Mouse (Mus musculus) left cerebral cortex, postnatal 10 days (tissue): ENCODE measurements around the gene Defb46. TPM values are rescaled to one million over a fixed set of nuclear protein-coding genes. Genes with fewer than 3 reads are reported as not detected.

Experiments
- DNase-seq, 2 experiments: peaks; one replicate each; pipeline ENCODE4 v3.0.0; 2021 to 2022; ENCODE audit warnings: low spot score in 2 of 2, mixed read lengths in 1 of 2; ENCODE audit errors: extremely low spot score in 1 of 2
- intact Hi-C: fragments of 180-260 bp; cut with DNase I; formaldehyde crosslinking; loops from one replicate; pipeline ENCODE4 v1.15.1; 2025
- total RNA-seq, 2 experiments: library from RNA; stranded (reverse); gene quantifications; 2 replicates each; pipeline ENCODE4 v1.2.3; 2021

Gene Defb46
- not detected for total RNA-seq

DNA sequence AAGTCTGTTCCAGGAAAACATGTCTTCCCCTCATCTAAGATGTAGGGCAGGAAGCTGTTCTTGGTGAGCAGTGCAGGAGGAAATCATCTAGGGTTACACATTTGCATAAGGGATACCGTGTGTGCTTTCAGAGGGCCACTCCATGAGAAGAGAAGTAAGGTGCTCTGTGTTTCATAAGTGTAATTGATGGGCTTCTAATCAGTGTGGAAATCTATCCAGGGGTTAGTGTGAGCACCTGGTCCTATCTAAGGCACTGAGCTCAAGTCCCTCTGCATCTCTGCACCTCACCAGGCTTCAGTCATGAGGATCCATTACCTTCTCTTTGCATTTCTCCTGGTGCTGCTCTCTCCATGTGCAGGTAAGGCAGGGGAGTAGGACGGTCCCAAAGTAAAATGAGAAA is at the start of gene Defb46:
Gene Defb46, plus strand, starts transcription at position 301 of the 400 bp plus-strand sequence.
- DNase-seq: no peak
- intact Hi-C loops: no loop called here

DNA sequence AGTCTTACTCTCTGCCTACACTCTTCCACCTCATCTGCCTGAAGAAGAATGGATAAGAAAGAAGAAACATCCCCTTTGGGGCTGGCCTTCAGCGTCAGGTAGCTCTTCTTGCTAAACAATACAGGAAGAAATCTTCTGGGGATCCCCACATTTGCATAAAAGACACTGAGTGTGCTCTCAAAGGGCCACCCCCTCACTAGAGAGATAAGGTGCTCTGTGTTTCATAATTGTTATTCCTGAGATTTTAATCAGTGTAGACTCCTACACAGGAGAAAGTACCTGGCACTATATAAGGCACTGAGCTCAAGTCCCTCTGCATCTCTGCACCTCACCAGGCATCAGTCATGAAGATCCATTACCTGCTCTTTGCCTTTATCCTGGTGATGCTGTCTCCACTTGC is 14.6 kb upstream of the Defb46 start, which contains the start of gene Defb6:
Gene Defb6, plus strand, starts transcription at position 318 of the 400 bp plus-strand sequence.
- intact Hi-C loops: no loop called here
- no peak for DNase-seq

DNA sequence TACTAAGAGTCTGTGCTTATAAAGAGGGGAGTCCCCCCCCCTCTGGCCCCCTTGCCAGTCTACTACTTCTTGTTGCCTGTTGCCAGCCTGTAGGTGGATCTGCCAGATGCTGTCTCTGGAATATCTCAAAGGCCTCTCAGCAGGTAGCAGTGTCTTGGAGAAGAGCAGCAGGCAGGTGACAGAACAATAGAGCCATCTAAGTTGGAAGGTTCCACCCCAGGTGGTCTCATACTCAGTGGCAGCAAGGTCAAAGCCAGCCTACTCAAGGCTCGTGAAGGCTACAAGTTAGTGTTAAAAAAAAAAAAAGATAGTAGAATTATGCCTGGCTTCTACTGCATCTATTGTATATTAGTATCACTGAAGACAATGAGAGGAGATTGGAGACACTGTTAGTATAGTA is 1.6 kb upstream of the Defb46 start:
- DNase-seq: no peak
- intact Hi-C loops: no loop called here

DNA sequence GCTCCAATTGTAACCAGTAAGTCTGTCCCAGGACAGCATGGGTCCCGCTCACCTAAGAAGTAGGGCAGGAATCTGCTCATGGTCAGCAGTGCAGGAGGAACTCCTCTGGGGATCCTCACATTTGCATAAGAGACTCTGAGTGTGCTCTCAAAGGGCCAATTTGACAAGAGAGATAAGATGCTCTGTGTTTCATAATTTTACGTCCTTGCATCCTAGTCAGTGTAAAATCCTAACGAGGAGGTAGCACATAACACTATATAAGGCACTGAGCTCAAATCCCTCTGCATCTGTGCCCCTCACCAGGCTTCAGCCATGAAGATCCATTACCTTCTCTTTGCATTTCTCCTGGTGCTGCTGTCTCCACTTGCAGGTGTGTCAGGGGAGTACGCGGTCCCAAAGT is 7.6 kb downstream of the Defb46 start, which contains the start of gene Defb5:
Gene Defb5, plus strand, starts transcription at position 301 of the 400 bp plus-strand sequence.
- no peak for DNase-seq
- intact Hi-C loops: no loop called here

DNA sequence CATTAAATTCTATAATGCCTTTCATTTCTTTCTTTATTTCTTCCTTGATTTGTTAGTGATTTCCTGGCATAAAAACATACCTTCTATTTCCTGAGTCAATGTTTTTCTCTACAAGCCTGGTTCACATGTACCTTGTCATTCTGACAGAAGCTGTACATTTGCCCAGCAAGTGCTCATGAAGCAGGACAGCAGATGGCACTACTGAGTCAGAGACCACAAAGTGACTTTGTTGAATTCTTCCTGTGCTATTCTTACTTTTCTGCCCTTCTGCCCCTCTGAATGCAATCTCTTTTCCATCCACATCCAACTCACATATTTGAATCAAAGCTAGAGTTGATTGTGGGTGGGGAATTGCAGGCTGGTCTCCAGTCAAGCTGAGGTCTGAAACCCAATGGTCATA is 18.4 kb downstream of the Defb46 start:
- DNase-seq: no peak
- intact Hi-C loops: no loop called here

DNA sequence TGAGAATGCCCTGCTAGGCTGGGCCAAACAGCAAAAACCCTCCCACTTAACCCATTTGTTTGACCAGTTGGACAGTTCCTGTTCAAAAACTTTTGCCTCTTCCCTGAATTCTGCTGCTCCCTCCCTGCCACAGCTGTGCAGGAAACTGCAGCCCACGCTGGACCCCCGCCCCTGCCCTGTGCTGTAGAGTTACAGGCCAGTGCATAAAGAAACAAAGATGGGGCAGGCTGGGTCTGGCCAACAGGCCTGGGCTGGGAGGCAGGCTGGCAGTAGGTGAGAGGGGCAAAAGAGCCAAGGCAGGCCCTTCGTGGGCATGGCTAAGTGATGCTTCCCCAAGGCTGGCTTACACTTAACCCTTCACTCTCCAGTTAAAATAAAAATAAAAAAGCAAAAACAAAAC is 20.0 kb downstream of the Defb46 start:
- intact Hi-C loops: no loop called here
- no peak for DNase-seq

Other genes with a start within 250 kb of the Defb46 start
- gene Defb37, start 248.9 kb upstream of the Defb46 start, total RNA-seq: not detected
- gene Defb38, start 213.3 kb upstream of the Defb46 start, total RNA-seq: not detected
- gene Defb39, start 175.1 kb upstream of the Defb46 start, total RNA-seq: not detected
- gene Defb12, start 125.1 kb upstream of the Defb46 start, total RNA-seq: not detected
- not detected for gene Defb34, start 116.2 kb upstream of the Defb46 start, total RNA-seq
- not detected for gene Gm45826, start 99.1 kb upstream of the Defb46 start, total RNA-seq
- gene Defb14, start 45.6 kb upstream of the Defb46 start, total RNA-seq: not detected
- gene Defb4, start 41.2 kb upstream of the Defb46 start, total RNA-seq: not detected
- gene Defb6, start 14.4 kb upstream of the Defb46 start, total RNA-seq: not detected
- not detected for gene Defb5, start 7.7 kb downstream of the Defb46 start, total RNA-seq
- not detected for gene Defb3, start 53.4 kb downstream of the Defb46 start, total RNA-seq
- not detected for gene Defb8, start 207.7 kb downstream of the Defb46 start, total RNA-seq